Mouse (Mus musculus): ENCODE measurements around the gene Hey2.

The Hey2 gene

DNA sequence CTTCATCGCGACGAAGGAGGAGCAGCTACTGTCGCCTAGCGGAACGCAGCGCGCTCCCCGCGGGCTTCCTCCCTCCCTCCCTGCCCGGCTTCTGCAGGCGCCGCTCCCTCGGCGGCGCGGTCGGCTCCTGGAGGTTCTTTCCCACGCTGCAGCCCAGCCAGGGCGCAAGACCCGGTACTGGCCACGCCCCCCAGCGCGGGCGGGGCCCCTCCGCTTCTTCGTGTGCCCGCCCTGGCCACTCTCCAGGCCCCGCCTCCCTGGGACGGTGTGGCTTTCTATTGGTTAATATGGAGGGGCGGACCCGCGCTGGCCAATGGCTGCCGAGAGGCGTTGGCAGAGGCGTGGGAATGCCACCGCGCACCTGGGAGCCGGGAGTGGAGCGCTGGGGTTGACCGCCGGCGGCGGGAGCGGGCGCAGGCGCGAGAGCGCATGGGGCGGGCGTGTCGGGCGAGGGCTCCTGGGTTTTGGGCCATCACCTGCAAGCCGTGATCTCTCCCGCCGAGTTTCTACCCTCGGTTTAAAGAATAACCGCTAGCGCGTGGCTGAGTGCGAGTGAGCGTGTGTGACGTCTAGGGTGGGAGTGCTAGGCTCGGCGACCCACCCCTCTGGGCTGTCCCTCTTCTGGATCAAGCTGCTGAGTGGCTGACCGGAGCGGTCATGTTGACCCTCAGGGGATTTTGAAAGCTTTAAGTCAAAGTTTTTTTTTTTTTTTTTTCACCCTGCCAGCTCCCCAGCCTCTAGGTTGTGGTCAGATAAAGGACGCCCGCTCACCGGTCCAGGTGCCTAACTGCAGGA lies at the start of gene Hey2:
Gene Hey2, minus strand, starts transcription at position 159 of the 795 bp plus-strand sequence.
- peak; percentile 98 for DNase-seq (ENCODE audit: low spot score in 2 of 2)

DNA sequence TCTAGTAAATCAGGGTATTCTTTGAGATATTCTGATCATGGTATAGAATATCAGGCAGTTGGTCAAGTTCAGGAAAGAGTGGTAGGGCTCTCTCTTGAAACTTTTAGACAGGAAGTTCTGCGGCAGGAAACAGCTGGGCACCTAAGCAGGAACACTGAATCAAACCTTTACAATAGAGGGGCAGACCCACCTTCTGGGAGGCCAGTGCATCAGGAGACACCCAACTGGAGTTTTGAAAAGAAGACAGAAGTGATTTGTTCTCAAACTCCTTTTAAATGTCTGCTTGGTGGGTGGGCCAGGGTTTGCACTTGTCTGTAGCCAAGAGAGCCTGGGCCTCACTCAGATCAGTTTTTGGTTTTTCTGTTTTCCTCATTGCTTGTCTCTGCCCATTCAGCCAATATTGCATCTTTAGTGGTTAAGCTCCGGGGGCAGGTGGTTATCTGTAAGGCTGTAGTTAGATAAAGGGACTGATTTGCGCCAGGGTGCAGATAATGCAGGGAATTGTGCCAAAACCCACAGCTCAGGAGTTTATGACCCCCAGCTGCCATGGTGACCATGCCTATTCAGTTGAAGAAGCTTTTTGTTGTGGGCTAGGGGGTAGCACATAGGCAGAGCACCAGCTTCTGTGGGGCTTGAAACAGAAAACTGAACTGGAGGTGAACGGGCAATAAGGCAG lies 40.6 kb upstream of the Hey2 start:
- DNase-seq (ENCODE audit: low spot score in 2 of 2) = no peak

DNA sequence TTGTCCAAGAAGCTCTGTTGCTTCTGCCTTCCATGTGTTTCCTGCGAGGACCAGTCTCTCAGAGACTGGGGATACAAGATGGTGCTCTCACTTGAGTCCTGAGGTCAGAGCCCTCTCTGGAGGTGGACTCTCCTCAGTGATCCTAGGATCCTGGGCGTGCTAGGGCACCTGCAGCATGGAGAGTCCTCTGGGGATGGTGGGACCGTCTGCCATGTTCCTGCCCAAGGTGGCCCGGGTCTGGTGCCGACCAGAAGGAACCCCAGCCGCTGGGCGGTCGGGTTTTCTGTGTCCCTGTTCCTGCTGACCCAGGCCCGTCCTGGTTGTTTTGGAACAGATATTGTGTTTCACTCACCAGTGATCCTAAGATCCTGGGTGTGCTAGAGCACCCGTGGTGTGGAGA lies 38.5 kb upstream of the Hey2 start:
- no peak for DNase-seq (ENCODE audit: low spot score in 2 of 2)

DNA sequence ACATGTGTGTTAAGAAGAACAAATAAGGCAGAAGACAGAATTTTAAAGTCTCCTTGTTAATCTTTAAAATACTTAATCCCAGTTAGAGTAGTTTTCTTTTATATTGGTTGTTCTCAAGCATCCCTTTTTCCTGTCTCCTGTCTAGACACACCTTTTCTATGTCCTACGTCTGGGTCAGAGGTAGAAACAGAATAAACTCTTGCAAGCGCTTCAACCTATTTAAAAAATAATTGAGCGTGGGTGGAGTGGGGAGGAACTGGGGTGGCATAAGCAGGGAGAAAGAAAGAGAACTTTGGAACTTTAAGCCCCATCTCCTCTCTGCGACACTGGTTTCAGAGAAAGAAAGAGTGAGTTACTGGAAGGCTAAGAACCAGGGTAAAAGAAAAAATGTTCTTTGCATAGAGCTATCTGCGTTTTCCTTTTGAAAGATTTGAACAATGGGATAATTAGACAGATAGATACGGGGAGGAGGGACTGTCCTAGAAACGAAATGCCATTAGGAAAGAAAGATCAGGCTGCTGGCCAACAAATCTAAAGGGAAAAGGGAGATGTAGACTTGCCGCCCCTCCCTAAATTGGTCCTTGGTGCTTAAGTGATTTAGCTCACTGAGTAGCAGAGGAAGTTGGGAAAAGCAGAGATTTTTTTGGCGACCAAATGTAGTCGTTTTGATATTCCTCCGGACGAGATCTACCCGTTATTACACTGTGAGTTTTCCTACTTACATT lies 2.7 kb upstream of the Hey2 start:
- no peak for DNase-seq (ENCODE audit: low spot score in 2 of 2)

DNA sequence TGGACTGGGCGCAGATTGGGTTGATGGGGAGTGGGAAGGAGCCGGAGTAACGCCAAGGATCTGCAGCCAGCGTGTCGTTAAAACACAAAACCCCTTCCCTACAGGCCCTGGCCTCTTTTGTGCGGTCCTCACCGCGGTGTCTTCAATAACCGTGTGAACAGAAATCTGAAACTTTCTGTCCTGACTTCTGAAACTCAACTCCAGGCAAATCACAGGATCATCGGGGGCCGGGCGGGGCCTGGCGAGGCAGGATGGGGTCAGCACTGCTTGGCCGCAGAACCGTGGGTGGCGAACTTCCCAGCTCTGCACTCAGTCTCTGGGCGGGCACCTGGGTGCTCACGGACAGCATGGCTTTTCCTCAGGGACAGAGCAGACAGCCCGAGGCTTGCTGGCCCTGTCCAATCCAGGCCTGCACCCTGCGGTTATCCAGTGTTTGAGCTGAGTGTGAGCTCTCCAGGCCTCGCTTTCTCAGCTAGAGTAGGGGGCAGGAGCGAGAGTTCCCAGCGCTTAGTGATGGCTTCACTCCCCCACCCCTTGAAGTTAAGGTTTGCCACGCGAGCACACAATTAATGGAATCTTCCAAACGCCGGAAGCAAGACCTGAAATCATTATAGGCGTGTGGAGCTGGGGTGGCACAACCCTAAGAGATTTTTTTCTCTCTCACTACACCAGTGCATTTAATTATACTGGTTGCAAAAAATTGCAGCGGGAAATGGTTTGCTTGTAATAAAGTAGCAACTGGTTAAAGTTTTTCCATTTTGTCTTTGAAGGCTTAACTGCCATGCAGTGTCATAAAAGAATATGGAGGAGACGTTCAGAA lies 1.8 kb upstream of the Hey2 start:
- DNase-seq (ENCODE audit: low spot score in 2 of 2) = no peak

DNA sequence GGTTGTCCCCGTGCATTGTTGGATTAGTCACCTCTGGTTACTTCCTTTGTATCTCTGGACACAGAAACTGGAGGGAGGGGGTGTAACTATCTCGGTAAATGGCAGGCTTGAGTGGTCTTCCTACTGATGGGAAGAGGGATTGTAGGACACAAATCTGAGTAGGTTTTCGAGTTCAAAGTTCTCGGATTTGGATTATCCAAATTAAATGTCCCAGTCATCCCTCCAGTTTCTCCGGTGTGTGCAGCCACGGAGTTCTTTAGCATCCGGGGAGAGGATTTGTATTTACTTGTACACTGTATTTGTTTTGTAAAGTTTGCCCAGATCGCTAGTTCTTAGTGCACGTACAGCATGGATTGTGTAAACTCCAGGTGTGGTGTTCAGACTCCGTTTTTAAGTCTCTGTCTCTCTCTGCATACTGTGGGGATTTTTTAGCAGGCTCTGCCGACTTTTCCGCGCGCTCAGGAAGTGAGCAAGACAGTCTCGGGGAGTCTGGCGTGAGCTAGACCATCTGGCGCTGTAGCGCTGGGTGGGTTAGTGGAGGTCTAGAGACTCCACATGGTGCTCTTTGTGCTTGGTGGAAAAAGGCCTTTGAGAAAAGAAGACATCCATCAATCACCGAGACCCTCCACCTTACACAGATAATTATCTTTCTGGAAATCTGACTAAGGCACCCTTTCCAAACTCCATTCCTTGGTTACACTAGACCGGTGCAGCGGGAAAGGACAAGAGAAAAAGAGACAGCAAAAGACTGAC lies 1.0 kb upstream of the Hey2 start:
- DNase-seq (ENCODE audit: low spot score in 2 of 2) = peak; percentile 12 to 29

DNA sequence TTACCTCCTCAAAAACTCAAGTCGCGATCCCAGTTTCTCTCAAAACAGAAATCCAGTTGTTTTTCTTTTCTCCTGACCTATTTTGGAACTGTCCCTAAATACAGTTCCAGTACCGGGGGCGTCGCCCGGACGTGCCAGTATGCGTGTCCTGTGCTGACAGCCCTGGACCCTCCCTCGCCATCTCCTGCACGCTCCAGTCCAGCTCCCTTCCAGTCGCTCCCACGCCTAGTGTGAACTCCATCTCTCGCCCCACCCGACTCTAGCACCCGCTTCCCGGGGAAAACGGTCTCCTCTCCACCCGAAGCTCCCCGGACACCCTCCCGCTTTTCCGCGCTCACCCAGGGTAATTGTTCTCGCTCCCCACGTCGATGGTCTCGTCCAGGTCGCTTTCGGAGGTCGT lies 373 bp downstream of the Hey2 start:
- no peak for DNase-seq (ENCODE audit: low spot score in 2 of 2)

DNA sequence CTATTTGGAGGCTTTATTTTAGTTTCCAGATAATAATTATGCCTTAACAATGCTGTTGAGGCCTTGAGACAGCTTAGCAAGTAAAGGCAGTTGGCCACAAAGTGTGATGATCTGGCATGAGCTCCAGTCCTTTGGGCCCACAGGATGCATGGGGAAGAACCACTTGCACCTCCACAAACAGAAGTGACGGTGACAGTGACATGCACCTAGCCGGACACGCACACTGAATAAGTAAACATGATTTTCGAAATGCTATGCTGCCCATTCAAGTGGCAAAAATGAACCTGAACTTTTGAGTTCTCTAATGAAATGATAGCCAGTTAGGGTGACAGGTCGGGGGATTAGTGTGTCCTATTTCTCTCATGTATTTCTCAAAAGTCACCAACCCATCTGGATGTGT lies 1.8 kb downstream of the Hey2 start:
- no peak for DNase-seq (ENCODE audit: low spot score in 2 of 2)

DNA sequence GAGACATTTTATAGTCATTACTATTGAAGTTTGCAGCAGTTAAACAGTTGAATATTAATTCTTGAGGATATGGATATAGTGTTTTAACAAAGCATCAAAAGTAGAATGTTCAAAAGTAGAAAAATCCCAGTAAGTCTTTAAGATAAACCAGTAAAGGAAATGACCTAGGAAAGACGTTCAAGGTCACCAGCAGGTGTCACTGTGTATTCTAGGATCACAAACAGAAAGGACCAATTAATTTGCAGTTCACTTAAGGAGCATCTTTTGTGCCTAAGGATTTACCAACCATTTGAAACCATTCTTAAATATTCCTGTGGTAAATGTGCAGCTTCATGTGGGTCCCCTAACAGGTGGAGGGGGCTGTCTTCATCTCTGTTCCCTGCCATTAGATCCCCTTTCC lies 4.4 kb downstream of the Hey2 start:
- DNase-seq (ENCODE audit: low spot score in 2 of 2) = no peak

DNA sequence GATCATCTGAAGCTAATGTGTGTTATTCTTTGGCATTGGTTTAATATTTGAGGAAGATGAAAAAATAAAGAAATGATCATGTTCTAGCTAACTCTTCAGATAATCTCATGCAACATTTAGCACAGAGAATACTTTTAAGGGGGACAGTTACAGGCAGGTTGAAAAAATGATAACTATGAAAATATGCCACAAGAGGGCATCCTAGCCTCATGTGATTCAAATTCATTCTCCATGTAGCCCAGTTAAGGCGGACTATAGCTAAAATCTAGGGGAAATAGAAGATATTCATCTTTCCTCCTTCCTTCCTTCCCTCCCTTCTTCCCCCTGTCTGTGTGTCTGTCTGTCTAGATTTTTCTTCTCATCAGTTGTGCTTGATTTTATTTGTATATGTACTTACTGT lies 17.6 kb downstream of the Hey2 start:
- DNase-seq (ENCODE audit: low spot score in 2 of 2) = no peak

DNA sequence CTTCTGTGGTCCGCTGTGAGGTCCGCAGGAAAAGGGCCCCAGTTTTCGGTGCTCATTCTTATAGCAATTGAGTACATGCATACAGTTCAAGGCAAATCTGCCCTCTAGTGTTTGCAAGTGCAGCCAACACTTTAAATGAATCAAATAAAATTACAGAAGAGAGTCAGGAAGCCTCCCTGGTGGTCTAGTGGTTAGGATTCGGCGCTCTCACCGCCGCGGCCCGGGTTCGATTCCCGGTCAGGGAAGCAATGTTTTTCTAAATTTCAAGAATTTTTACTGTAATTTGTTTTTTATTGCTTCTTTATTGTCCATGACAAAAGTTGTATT lies 31.7 kb downstream of the Hey2 start:
- DNase-seq (ENCODE audit: low spot score in 2 of 2) = peak; percentile 70 to 88

DNA sequence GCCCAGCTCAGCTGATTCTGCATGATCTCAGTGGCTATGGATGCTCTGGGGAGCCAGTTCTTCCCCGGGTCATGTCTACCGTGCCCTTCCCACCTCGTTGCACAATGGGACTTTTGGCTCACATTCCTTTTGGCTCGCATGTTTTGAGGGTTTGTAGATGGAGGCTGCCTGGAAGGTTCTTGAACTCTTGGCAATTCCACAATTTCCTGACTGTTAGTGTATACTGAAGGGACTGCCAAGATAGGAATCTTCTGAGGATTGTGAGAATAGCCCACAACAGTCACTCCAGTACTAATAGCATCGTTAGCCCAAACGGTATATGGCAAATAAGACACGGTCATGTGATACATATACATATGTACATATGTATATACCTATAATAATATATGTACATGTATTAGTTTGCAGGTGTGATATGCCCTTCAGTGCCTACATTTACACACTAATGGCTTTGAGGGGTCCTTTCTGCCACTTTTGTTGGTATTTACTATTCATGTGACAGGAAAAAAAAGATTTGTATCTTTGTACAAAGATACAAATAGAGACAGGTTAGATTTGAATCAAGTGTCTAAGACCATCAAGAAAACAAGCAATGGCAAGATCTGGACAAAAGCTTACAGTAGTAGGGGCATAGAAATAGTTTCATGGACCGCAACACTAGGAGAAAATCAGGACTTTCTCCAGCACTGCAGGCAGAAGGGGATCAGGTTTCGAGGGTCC lies 32.2 kb downstream of the Hey2 start:
- peak; percentile 23 to 47 for DNase-seq (ENCODE audit: low spot score in 2 of 2)

DNA sequence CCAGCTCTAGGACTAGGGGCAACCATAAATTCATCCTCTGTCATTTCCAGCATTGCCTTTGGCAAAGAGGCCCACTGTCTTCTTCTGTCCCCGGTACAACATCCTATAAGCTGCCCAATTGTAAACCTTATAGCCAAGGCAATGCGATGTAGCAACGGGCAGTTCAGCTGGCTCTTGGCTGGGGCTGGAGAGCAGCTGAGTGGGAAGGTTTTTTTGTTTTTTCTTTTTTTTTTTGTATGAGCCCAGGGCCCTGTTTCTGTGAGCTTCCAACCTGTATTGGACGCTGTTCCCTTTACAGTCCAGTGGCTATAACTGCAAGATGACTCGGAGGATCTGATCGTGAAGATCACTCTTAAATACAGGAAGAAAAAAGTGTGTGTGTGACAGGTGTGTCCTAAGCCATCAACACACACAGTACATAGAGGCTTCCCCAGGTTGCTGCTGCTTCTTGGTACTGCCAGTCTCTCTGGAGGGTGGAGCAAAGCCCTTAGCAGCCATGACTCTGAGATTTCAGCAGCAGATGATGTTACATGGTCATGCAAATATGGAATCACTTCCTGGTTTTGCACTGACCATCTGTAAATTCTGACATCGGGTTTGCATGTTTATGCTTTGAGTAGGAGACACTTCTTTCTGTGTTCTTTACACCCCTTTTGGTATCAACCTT lies 38.9 kb downstream of the Hey2 start:
- no peak for DNase-seq (ENCODE audit: low spot score in 2 of 2)

DNA sequence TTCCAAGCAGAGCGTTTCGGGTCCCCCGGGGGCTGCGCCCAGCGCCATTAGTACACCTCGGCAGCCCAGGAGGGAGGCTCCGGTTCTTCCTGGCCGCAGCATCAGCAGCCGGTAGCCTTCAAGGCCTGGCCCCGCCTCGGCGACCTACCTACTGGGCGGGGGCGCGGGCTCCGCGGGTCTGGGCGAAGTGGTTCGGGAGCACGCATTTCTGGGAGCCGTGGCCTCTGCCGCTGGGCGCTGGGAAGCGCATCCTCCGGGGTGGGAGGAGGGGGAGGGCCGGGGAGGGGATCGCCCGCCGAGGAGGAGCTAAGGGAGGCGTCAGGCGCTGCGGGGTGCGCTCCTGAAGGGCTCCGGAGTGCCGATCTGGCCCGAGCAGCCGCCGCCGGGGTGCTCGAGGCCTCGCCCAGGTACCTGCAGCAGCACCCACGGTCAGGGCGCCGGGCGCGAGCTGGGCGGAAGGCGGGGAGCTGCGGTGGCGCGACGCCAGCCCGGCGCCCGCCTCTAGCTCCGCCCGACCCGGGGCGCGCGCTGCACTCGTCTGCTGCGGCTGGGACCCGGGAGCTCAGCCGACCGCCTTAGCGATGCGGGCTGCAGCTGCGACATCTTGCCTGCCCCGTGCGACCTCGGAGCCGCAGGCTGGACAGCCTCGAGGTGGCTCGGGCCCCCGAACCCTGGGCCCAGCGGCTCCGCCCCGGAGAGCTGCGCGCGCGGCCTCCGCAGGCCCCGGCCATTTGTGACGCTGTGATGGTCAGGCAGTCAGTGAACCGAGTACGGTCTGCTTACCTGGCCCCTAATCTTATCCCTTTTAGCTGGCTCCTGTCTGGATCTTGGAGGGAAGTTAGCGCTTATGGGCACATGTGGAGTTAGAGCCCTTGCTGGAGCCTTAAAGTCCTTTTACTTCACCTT lies 39.7 kb downstream of the Hey2 start, which contains the start of gene Ncoa7:
Gene Ncoa7, minus strand, starts transcription at position 646 of the 906 bp plus-strand sequence.
- peak; percentile 73 to 78 for DNase-seq (ENCODE audit: low spot score in 2 of 2)

DNA sequence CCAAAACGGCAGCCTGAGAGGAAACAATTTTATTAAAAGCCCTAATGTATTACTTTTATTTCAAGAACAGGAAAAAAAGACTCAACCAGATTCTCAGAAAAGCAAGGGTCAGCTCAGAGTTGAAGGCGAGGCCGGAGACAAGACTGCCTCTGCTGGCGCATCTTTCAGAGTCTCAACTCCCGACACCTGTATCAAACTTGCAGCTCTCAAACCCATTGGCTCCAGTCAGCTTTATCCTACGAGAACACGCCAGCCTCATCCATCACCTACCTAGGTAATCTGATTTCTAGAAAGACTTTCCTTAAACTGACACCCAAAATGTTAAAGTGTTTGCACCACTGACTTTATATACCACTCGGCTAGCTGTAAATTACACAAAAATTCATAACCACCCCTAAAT lies 40.6 kb downstream of the Hey2 start:
- no peak for DNase-seq (ENCODE audit: low spot score in 2 of 2)

DNA sequence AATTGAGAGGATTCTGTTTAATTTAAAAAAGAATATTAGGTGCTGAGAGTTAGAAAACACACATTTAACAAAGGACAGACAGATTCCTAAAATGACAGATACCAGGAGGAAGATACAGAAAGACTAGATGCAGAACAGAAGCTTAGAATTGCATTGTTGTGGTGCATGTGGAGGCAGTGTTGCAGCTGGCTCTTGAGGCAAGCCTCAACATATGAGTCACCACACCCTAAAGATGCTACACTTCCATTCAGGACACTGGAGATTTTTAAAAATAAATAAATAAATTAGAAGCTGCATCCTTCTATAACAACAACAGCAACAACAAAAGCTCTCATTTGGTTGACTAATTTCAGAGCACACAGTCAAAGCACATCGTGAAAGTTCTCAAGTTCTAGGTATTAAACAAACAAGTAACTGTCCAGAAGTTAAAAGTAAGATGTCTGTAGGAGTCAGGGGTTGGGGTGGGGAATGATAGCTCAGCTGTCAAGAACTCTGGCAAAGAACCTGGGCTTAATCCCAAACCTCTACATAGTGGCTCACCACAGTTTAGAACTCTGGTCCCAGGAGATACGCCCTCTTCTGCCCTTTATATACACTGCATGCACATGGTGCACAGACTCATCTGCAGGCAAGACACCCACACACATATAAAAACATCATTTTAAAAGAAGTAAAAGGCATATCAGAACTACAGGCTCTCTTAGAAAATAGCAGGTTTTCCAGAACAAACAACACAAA lies 42.7 kb downstream of the Hey2 start:
- DNase-seq (ENCODE audit: low spot score in 2 of 2) = no peak

DNA sequence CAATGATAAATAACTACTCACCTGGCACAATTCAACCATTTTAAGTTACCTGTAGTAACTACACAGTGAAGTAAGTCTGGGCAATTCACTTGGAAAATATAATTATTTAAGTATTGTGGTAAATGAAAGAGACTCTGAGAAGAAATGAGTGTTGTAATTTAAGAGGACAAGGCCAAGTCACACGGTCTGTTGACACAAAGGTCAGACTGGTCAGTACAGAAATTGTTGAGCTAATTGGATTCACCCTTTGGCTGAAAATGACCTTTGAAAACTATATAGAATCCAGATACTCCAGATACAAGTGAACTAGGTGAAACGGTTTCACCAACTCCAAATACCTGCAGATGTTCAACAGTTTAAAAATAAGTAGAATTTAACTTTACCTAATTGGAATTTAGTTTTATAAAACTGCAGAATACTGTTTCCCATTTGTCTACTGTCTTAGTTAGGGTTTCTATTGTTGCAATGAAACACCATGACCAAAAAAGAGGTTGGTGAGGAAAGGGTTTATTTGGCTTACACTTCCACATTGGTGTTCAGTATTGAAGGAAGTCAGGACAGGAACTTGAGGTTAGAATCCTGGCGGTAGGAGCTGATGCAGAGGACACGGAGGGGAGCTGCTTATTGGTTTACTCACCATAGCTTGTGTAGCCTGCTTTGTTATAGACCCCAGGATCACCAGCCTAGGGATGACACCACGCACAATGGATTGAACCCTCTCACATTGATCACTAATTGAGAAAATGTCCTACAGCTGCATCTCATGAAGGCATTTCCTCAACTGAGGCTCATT lies 45.9 kb downstream of the Hey2 start:
- no peak for DNase-seq (ENCODE audit: low spot score in 2 of 2)

Data from heart, adult 9 months (tissue).